Mouse (Mus musculus): ENCODE data around the gene Obsl1. TPM values are rescaled to one million over a fixed set of nuclear protein-coding genes. Genes with fewer than 3 reads are reported as not detected.
A peak's percentile ranks its signal among the peaks of the same experiment; 100 is the strongest.

Obsl1 gene
- total and polyA plus RNA-seq, 2 experiments from 2014 or later: 23.9 to 52.4 TPM

DNA sequence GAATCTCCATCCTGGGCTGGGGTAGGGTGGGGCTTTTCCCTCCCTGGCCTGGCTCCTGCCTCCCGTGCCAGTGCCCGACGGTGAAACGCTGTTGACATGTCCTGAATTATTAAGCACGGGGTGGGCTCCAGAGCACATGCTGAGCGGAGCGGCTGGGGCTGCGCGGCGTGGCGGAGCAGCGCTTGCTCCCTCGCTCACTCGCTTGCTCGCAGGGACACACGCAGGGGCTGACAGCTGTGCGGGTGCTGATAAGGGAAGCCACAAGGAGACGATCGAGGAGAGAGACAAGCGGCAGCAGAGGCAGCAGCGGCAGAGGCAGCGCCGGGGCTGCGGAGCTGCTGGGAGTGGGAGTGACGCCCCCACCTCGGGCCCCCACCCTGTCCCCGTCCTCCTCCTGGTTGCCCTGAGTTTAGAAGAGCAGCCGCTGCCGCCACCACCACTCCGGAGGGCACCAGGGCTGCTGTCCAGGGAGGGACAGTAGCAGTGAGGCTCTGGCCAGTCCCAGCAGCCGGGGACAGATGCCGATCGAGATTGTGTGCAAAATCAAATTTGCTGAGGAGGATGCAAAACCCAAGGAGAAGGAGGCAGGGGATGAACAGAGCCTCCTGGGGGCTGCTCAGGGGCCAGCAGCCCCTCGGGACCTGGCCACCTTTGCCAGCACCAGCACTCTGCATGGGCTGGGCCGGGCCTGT is 55.8 kb downstream of the Obsl1 start, which contains the start of gene Asic4:
Gene Asic4 (plus strand): TSS at position 123 of the 692 bp plus-strand sequence.
- peaks cover 22% of the 10 kb centered on the region for H3K27me3 ChIP-seq (ENCODE audit: insufficient read depth, low read length)
- DNase-seq (ENCODE audit: low spot score) (peak; percentile 56), ATAC-seq (no peak)

DNA sequence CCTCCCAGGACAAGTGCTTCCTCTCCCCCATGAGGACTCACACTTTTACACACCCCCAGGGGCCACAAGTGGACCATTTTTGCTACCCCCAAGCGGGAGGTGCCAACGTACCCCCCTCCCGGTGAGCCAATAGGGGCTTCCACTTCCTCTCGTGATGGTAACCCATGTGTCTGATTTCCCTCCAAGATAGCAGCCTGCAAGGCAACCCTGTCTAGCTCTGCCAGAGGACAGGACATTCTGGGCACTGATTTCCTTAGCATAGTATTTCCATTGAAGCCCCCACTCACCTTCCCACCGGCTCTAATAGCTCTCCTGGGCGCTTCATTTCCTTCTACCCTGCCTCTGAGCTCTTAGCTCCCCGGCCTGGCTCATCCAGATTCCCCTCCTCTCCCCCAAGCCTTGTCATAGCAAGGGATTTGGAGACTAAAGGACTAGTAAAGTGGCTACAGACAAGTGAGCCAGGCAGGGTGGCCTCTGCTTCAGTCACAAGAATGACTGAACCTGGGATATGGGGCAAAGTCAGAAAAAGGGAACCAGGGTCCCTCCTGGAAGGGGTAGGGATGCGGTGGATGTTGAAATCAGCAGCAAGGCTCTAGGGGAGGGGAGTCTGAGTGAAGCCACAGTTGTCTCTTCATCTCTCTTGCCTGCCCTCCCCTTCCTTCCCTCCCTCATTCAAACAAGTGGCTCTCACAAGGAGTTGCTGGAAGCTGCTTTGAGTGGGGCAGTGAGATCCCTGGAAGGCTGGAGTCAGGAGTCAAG is 56.7 kb downstream of the Obsl1 start:
- DNase-seq (ENCODE audit: low spot score) (no peak), ATAC-seq (no peak)
- WGBS: 10% methylated on average over 8 of the region's 8 CpGs
- Histone ChIP-seq H3K27ac (no peak overlapping the region), H3K4me1 (ENCODE audit: insufficient read depth, low read length) (peaks cover 31% of the 10 kb centered on the region), H3K4me3 (ENCODE audit: low read length) (peak overlapping the region; percentile 33), H3K9me3 (ENCODE audit: low read length) (no peaks in the 10 kb centered on the region), H3K4me2 (ENCODE audit: low read depth, low read length) (peak overlapping the region; percentile 66), H3K27me3 (ENCODE audit: insufficient read depth, low read length) (peaks cover 22% of the 10 kb centered on the region), H3K9ac (replicated peaks; ENCODE audit: low read length) (no peak overlapping the region), H3K36me3 (ENCODE audit: insufficient read depth, low read length) (no peaks in the 10 kb centered on the region)
- no peak for TF ChIP-seq CTCF (IDR thresholded peaks at IDR 0.05; ENCODE audit: low read depth)

More for the DNA sequence above, 55.8 kb downstream of the Obsl1 start, which contains the start of gene Asic4:
- peak within 1 kb of the TSS; percentile 66 for H3K4me2 ChIP-seq (ENCODE audit: low read depth, low read length)
- peaks cover 30% of the 10 kb centered on the region for H3K4me1 ChIP-seq (ENCODE audit: insufficient read depth, low read length)
- TF ChIP-seq CTCF (IDR thresholded peaks at IDR 0.05; ENCODE audit: low read depth): no peak
- H3K36me3 ChIP-seq (ENCODE audit: insufficient read depth, low read length): no peaks in the 10 kb centered on the region
- no peaks in the 10 kb centered on the region for H3K9me3 ChIP-seq (ENCODE audit: low read length)
- 2% methylated on average over 35 of the region's 35 CpGs for WGBS
- peak within 1 kb of the TSS; percentile 33 for H3K4me3 ChIP-seq (ENCODE audit: low read length)
- peak within 1 kb of the TSS; percentile 36; the same call in 1 of the 2 replicates for H3K27ac ChIP-seq
- peak within 1 kb of the TSS; percentile 45 for H3K9ac ChIP-seq (replicated peaks; ENCODE audit: low read length)

DNA sequence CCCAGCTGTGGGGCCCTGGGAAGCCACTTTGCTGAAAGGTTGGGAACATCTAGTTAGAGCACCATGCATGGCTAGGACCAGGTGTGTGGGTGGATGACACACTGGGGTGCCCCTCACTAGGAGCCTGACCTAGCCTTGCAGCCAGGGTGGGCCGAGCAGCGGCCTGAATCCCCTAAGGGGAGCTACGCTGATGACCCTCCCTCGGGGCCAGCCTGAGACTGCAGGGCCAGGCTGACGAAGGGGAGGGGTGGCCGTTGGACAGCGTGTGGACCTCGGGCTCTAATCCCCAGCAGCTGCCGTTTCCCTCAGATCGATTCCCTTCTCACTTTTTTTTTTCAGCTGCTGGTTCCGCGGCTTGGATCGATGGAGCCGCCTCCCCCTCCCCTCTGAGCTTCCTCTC is 57.3 kb downstream of the Obsl1 start:
- no peak overlapping the region for H3K9ac ChIP-seq (replicated peaks; ENCODE audit: low read length)
- H3K4me2 ChIP-seq (ENCODE audit: low read depth, low read length): peak overlapping the region; percentile 66
- DNase-seq (ENCODE audit: low spot score) (no peak), ATAC-seq (no peak)
- no peak overlapping the region for H3K27ac ChIP-seq
- H3K9me3 ChIP-seq (ENCODE audit: low read length): no peaks in the 10 kb centered on the region
- peaks cover 22% of the 10 kb centered on the region for H3K27me3 ChIP-seq (ENCODE audit: insufficient read depth, low read length)
- no peak overlapping the region for H3K4me3 ChIP-seq (ENCODE audit: low read length)
- no peaks in the 10 kb centered on the region for H3K36me3 ChIP-seq (ENCODE audit: insufficient read depth, low read length)
- WGBS: 5% methylated on average over 13 of the region's 14 CpGs
- TF ChIP-seq CTCF (IDR thresholded peaks at IDR 0.05; ENCODE audit: low read depth): no peak
- H3K4me1 ChIP-seq (ENCODE audit: insufficient read depth, low read length): peaks cover 38% of the 10 kb centered on the region

DNA sequence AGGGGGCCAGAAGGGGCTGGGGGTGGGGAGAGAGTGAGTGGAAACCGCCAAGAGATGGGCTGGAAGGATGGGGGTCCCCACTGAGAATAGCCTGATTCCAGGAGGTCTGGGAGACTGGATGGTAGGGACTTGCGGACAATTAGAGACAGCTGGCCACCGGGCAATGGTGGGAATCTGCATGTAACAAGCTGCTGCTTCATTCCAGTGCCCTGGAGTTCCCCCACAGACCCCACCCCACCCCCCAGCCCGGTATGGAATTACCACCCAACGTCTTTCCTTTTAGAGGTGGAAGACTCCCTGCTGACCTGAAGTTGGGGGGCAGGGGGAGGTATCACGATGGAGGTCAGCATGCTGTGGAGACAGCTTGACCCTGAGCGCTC is 58.2 kb downstream of the Obsl1 start:
- ATAC-seq: no peak
- H3K9me3 ChIP-seq (ENCODE audit: low read length): no peaks in the 10 kb centered on the region
- no peak overlapping the region for H3K9ac ChIP-seq (replicated peaks; ENCODE audit: low read length)
- no peak overlapping the region for H3K4me3 ChIP-seq (ENCODE audit: low read length)
- H3K27ac ChIP-seq: no peak overlapping the region
- no peak for DNase-seq (ENCODE audit: low spot score)
- no peaks in the 10 kb centered on the region for H3K36me3 ChIP-seq (ENCODE audit: insufficient read depth, low read length)
- peaks cover 22% of the 10 kb centered on the region for H3K27me3 ChIP-seq (ENCODE audit: insufficient read depth, low read length)
- 7% methylated on average over 7 of the region's 7 CpGs for WGBS
- TF ChIP-seq CTCF (IDR thresholded peaks at IDR 0.05; ENCODE audit: low read depth): no peak
- peaks cover 46% of the 10 kb centered on the region for H3K4me1 ChIP-seq (ENCODE audit: insufficient read depth, low read length)
- H3K4me2 ChIP-seq (ENCODE audit: low read depth, low read length): peak overlapping the region; percentile 33

DNA sequence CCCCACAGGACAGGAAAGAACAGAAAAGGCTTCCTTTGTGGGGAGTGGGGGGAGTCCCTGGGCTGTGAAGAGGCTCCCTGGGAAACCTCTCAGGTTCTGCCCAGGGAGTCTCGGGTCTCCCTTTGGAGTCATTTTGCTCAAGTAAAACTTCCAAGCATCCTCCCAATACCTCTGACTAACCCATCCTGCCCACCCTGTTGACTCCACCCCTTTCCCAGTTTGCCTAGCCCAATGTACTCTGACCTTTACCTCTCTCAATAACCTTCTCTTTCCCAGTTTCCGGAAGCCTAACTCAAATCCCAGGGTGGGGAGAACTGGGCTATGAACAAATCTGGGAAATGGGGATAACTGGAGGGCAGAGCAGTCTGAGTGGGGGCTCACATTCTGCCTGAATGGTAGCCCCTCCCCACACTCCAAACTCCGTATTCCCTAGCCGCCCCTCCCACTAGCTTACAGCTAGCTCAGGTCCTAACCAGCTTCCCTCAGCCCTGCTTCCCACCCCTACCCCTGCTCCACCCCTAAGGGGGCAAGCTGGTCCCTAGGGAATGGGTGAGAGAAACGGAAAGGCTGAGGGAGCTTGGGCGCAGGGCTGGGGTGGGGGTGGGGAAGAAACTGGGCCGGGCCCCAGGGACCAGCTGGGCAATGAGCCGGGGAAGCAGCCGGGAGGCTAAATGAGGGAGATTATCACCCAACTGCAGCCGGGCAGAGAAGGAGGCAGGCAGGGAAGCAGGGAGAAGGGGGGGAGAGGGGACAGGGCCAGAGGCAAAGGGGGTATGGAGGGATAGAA is 58.8 kb downstream of the Obsl1 start:
- no peak overlapping the region for H3K9ac ChIP-seq (replicated peaks; ENCODE audit: low read length)
- 8% methylated on average over 10 of the region's 10 CpGs for WGBS
- H3K27me3 ChIP-seq (ENCODE audit: insufficient read depth, low read length): peaks cover 22% of the 10 kb centered on the region
- 0 out of 2 replicates have a peak, but pooled peaks have one; percentile 0 for ATAC-seq
- H3K4me2 ChIP-seq (ENCODE audit: low read depth, low read length): peak overlapping the region; percentile 33
- no peak overlapping the region for H3K27ac ChIP-seq
- H3K4me3 ChIP-seq (ENCODE audit: low read length): no peak overlapping the region
- DNase-seq (ENCODE audit: low spot score): peak; percentile 48
- no peak for TF ChIP-seq CTCF (IDR thresholded peaks at IDR 0.05; ENCODE audit: low read depth)
- H3K36me3 ChIP-seq (ENCODE audit: insufficient read depth, low read length): no peaks in the 10 kb centered on the region
- no peaks in the 10 kb centered on the region for H3K9me3 ChIP-seq (ENCODE audit: low read length)
- peaks cover 51% of the 10 kb centered on the region for H3K4me1 ChIP-seq (ENCODE audit: insufficient read depth, low read length)

DNA sequence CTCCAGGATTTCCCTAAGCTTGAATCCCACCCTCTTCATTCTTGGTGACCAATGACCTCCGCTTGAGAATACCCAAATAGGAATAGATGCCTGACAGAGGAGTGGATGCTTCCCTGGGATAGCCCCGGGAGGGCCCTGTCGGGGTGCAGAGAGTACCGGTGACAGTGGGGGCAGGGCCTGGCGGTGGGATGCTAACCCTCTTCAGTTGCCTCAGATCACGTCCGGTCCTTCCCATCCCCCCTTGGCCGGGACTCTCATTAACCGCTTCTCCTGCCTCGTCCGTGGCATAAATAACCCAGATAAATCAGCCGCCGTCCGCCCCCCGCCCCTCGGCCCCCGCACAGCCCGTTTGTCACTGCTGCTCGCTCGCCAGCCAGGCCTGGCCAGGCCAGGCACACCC is 59.6 kb downstream of the Obsl1 start:
- 12% methylated on average over 20 of the region's 20 CpGs for WGBS
- Histone ChIP-seq H3K9me3 (ENCODE audit: low read length) (no peaks in the 10 kb centered on the region), H3K4me2 (ENCODE audit: low read depth, low read length) (peak overlapping the region; percentile 33; the same call in 1 of the 2 replicates), H3K4me1 (ENCODE audit: insufficient read depth, low read length) (peaks cover 55% of the 10 kb centered on the region), H3K9ac (replicated peaks; ENCODE audit: low read length) (no peak overlapping the region), H3K27me3 (ENCODE audit: insufficient read depth, low read length) (peaks cover 22% of the 10 kb centered on the region), H3K27ac (no peak overlapping the region), H3K36me3 (ENCODE audit: insufficient read depth, low read length) (no peaks in the 10 kb centered on the region), H3K4me3 (ENCODE audit: low read length) (no peak overlapping the region)
- no peak for ATAC-seq
- TF ChIP-seq CTCF (IDR thresholded peaks at IDR 0.05; ENCODE audit: low read depth): no peak
- DNase-seq (ENCODE audit: low spot score): no peak
